Mouse (Mus musculus) ES-Bruce4 (cell line): ENCODE measurements around the gene Wdfy3. TPM values are rescaled to one million over a fixed set of nuclear protein-coding genes. Genes with fewer than 3 reads are reported as not detected.

ENCODE experiments used
- H3K27ac ChIP-seq: 2 replicates; pipeline ENCODE4 v1.5.1; 2012; ENCODE audit warnings: low read length, inconsistent platforms; ENCODE audit not compliant: insufficient read depth
- H3K27me3 ChIP-seq: 2 replicates; pipeline ENCODE4 v1.6.1; 2012; ENCODE audit warnings: mild to moderate bottlenecking, low read length, inconsistent platforms; ENCODE audit not compliant: control insufficient read depth, poor library complexity, insufficient read depth, severe bottlenecking
- H3K36me3 ChIP-seq: 2 replicates; pipeline ENCODE4 v1.6.1; 2012; ENCODE audit warnings: inconsistent platforms, mild to moderate bottlenecking, low read length, moderate library complexity; ENCODE audit not compliant: control insufficient read depth, poor library complexity, insufficient read depth, severe bottlenecking
- H3K4me1 ChIP-seq: one replicate; pipeline ENCODE4 v1.8.1; 2011; ENCODE audit warnings: low read length; ENCODE audit not compliant: control insufficient read depth, insufficient read depth
- H3K4me3 ChIP-seq: 2 replicates; pipeline ENCODE4 v1.5.1; 2011; ENCODE audit warnings: low read depth, mild to moderate bottlenecking, low read length
- H3K9ac ChIP-seq: 2 replicates; pipeline ENCODE4 v1.6.1; 2012; ENCODE audit warnings: low read depth, mild to moderate bottlenecking, inconsistent platforms; ENCODE audit not compliant: poor library complexity, severe bottlenecking
- H3K9me3 ChIP-seq: replicated peaks from 2 replicates; pipeline ENCODE4 v1.6.1; 2012; ENCODE audit warnings: mild to moderate bottlenecking, low read length, inconsistent platforms; ENCODE audit not compliant: control insufficient read depth, poor library complexity, insufficient read depth, severe bottlenecking
- CTCF ChIP-seq: IDR thresholded peaks from one replicate; pipeline ENCODE4 v1.8.1; 2011; ENCODE audit warnings: low read depth, low read length
- EP300 ChIP-seq: IDR thresholded peaks from 2 replicates; pipeline ENCODE4 v1.6.1; 2011; ENCODE audit warnings: low read depth, low read length; ENCODE audit not compliant: insufficient read depth
- POLR2A ChIP-seq: IDR thresholded peaks from one replicate; pipeline ENCODE4 v1.8.1; 2011; ENCODE audit warnings: low read length; ENCODE audit not compliant: insufficient read depth
- polyA plus RNA-seq: library from polyadenylated mRNA; stranded (reverse); fragments of >200 nt; gene quantifications from 2 replicates; pipeline ENCODE4 v1.2.4, GENCODE M21; 2011; ENCODE audit warnings: low read depth; ENCODE audit not compliant: missing spikeins, insufficient read depth, insufficient read length

The Wdfy3 gene
- polyA plus RNA-seq, 1 experiment: 20.2 TPM

DNA sequence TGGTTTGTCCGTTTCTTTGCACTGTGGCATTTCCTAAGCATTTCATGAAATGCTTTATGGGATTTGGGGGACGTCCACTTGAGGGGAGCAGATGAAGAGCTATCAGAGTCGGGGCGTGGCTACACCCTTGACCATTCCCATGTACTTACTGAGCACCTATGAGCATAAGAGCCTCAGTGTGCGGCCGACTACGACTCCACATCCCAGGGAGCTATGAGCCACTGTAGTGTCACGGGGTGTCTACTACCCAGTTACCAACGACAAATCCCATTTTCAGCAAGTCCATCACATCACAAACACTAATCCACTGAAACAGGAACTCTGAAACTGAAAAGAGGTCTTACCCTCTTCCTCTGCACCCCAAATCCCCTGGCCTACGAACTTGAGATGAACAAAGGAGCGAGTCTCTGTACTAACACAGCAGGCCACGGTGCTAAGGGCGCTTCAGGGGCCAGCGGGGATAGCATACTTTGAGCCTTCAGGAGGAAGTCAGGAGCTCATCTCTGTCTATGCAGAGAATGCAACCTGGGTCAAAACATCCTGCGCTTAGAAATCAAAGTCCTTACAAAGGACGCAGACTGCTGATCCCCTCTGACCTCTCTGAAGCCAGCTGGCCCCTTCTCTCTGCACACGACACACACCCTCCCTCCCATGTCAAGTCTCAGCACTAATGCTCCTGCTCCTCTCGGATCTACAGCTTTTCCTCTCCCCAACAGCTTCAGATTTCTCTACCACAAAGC is 6.5 kb downstream of the Wdfy3 start:
- H3K9ac ChIP-seq: no peak overlapping the region
- no peaks in the 10 kb centered on the region for H3K27me3 ChIP-seq
- 0 out of 2 replicates have a peak overlapping the region, but pooled peaks have one; percentile 14 for H3K27ac ChIP-seq
- H3K4me3 ChIP-seq: no peak overlapping the region
- peaks cover 7% of the 10 kb centered on the region for H3K4me1 ChIP-seq
- no peaks in the 10 kb centered on the region for H3K9me3 ChIP-seq
- no peaks in the 10 kb centered on the region for H3K36me3 ChIP-seq
- TF ChIP-seq POLR2A (no peak), EP300 (no peak)

DNA sequence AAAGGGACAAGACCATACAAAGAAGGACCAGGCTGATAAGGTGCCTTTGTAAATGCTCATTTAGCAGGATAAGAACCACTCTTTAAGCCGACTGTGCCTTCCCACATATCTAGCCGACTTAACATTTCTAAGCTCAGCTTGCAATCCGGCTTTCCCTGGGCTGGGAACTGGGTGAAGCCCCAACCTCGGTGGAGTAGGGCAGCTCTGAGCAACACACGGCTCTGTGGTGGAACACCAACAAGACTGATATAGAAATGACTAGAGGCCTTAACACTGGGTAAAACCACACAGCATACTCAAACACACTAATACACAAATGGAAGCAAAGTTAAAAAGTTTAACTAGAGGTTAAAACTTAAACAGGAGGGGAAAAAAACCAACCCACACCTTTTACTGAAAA is 7.9 kb downstream of the Wdfy3 start:
- no peaks in the 10 kb centered on the region for H3K9me3 ChIP-seq
- H3K4me1 ChIP-seq: peaks cover 7% of the 10 kb centered on the region
- no peak overlapping the region for H3K9ac ChIP-seq
- TF ChIP-seq EP300 (no peak), CTCF (no peak), POLR2A (no peak)
- H3K4me3 ChIP-seq: no peak overlapping the region
- H3K27me3 ChIP-seq: no peaks in the 10 kb centered on the region
- peak overlapping the region; percentile 55; the same call in 1 of the 2 replicates for H3K27ac ChIP-seq
- H3K36me3 ChIP-seq: no peaks in the 10 kb centered on the region

DNA sequence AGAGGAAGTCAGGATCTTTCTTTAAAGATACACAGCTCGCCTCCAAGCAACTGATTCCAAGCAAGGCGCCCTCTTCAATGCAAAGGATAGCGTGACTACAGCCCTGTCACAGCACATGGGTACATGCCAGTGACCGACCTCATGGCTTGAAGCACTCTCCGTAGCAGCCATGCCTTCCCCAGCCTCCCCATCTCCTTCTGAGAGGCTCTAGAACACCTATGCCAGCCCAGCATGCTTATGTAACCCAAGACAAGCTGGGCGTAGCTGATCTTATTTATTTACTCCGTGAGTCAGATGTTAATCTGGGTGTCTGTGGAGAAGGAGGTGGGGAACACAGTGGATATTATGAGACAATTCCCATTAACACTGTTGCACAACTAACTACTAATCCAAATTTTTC is 13.8 kb downstream of the Wdfy3 start:
- H3K27me3 ChIP-seq: no peaks in the 10 kb centered on the region
- H3K4me3 ChIP-seq: no peak overlapping the region
- peaks cover 6% of the 10 kb centered on the region for H3K4me1 ChIP-seq
- H3K9me3 ChIP-seq: peaks cover 2% of the 10 kb centered on the region; the same call in 1 of the 2 replicates
- H3K27ac ChIP-seq: peak overlapping the region; percentile 17
- no peak for TF ChIP-seq POLR2A
- TF ChIP-seq EP300: no peak
- no peak for TF ChIP-seq CTCF
- H3K9ac ChIP-seq: no peak overlapping the region
- H3K36me3 ChIP-seq: no peaks in the 10 kb centered on the region

DNA sequence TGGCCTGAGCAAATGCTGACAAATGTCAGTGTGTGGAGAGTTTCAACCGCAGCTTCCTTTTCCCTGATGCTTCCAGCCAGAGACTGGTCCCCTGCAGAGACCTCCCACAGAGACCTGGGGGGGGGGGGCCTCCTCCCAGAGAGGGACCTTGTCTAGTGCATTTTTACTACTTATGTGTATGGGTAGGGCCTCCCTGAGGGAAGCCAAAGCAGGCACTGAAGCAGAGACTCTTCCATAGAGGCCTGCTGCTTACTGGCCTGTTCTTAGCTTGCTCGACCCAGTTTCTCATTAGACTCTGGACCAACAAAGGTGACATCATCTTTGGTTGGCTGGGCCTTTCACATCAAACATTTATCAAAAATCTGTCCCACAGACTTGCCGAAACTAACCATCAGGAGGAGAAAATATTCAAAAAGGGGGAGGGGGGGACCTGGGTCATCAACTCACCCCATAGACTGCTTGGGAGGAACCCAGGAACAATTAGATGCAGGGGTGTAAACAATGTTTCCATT is 14.5 kb downstream of the Wdfy3 start:
- Histone ChIP-seq H3K4me1 (peaks cover 6% of the 10 kb centered on the region), H3K4me3 (0 out of 2 replicates have a peak overlapping the region, but pooled peaks have one; percentile 21), H3K36me3 (no peaks in the 10 kb centered on the region), H3K27me3 (no peaks in the 10 kb centered on the region), H3K9ac (peak overlapping the region; percentile 46), H3K27ac (peak overlapping the region; percentile 76), H3K9me3 (peaks cover 9% of the 10 kb centered on the region; the same call in 1 of the 2 replicates)
- TF ChIP-seq EP300 (no peak), POLR2A (no peak), CTCF (no peak)

DNA sequence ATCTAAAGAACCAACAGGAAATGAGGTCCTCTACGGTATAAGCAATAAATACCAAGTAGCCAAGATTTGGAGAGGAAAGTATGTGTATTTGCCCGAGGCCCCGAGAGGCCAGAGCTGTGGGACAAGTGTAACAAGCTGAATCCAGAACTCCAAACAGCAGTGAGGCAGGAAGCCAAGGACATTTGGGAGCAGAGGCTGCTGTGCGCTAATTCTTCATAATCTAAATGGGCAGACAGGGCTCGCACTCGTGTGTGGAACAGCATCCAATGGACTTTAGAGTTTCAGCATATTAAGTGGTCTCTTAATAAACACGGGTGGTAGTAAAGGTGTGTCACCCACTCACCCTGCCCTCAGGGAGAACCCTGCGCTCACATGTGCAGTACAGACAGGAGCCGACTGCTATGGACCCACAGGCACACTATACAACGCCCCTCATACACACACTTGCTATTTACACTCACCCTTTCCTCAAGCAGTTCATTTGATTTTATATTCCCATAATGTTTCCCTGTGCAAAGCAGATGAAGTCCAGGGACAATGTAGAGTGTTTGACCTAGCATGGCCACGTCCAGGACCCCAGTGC is 15.1 kb downstream of the Wdfy3 start:
- peak overlapping the region; percentile 46 for H3K9ac ChIP-seq
- peaks cover 9% of the 10 kb centered on the region; the same call in 1 of the 2 replicates for H3K9me3 ChIP-seq
- H3K27me3 ChIP-seq: no peaks in the 10 kb centered on the region
- peak overlapping the region; percentile 21; the same call in 1 of the 2 replicates for H3K4me3 ChIP-seq
- H3K4me1 ChIP-seq: peaks cover 6% of the 10 kb centered on the region
- H3K27ac ChIP-seq: peak overlapping the region; percentile 76
- no peaks in the 10 kb centered on the region for H3K36me3 ChIP-seq
- no peak for TF ChIP-seq POLR2A
- TF ChIP-seq EP300: peak; percentile 51; the same call in 1 of the 2 replicates

DNA sequence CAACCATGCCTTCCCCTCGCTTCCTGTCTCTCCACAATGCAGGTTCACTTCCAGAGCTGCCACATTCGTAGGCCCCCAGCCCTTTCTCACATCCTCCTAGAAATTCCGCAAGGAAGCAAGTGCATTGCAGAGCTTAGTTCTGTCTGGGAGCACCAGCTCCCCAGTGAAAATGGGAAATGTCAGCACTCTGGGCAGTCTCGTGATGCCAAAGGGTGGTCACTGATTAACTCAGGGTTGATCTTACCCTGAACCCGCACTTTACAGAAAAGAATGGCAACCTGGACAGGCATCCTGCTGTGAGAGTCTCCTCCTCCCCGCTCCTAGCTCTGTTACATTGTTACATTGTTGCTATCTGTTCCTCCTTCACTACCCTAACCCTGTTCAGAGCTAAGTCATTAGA is 16.8 kb downstream of the Wdfy3 start:
- TF ChIP-seq EP300: no peak
- no peak for TF ChIP-seq CTCF
- no peak for TF ChIP-seq POLR2A
- peak overlapping the region; percentile 12; the same call in 1 of the 2 replicates for H3K9ac ChIP-seq
- no peaks in the 10 kb centered on the region for H3K36me3 ChIP-seq
- H3K9me3 ChIP-seq: peaks cover 9% of the 10 kb centered on the region; the same call in 1 of the 2 replicates
- no peaks in the 10 kb centered on the region for H3K27me3 ChIP-seq
- peak overlapping the region; percentile 47 for H3K27ac ChIP-seq
- peaks cover 6% of the 10 kb centered on the region for H3K4me1 ChIP-seq
- no peak overlapping the region for H3K4me3 ChIP-seq
